Mouse (Mus musculus): Measurements from ENCODE around the gene Gcgr. TPM values are rescaled to one million over a fixed set of nuclear protein-coding genes. Genes with fewer than 3 reads are reported as not detected.
A peak's percentile ranks its signal among the peaks of the same experiment; 100 is the strongest.
"Not testable (repeated sequence)": the region's sequence is repeated elsewhere in the genome, so short reads cannot be mapped to it uniquely, and the experiment has no call there.

Gene Gcgr
- polyA plus RNA-seq, 1 experiment from 2014 or later: 20.7 TPM

- Histone ChIP-seq H3K4me3 (ENCODE audit: low read depth, low read length) (peak overlapping the region; percentile 88), H3K9ac (ENCODE audit: low read depth, low read length) (peak overlapping the region; percentile 87), H3K4me2 (ENCODE audit: low read depth, low read length) (peak overlapping the region; percentile 96), H3K27ac (ENCODE audit: low read length) (peak overlapping the region; percentile 86), H3K27me3 (ENCODE audit: control insufficient read depth, insufficient read depth, low read depth, low read length) (no peaks in the 10 kb centered on the region), H3K4me1 (ENCODE audit: control insufficient read depth, low read depth, low read length) (peaks cover 42% of the 10 kb centered on the region), H3K36me3 (ENCODE audit: control insufficient read depth, insufficient read depth) (peaks cover 32% of the 10 kb centered on the region), H3K9me3 (replicated peaks; ENCODE audit: control insufficient read depth, low read length) (no peaks in the 10 kb centered on the region)
- ATAC-seq (ENCODE audit: low read depth): peak; percentile 70
- WGBS (ENCODE audit: insufficient replicate concordance): under 1% methylated on average over 41 of the region's 44 CpGs
Measured at GRCm38 (mm10) chr11:120580871-120581331, 50.4 kb downstream of the Gcgr start.

- Histone ChIP-seq H3K4me3 (ENCODE audit: low read depth, low read length) (peak within 1 kb of the TSS; percentile 88), H3K4me1 (ENCODE audit: control insufficient read depth, low read depth, low read length) (peaks cover 39% of the 10 kb centered on the region), H3K36me3 (ENCODE audit: control insufficient read depth, insufficient read depth) (peaks cover 37% of the 10 kb centered on the region), H3K27me3 (ENCODE audit: control insufficient read depth, insufficient read depth, low read depth, low read length) (no peaks in the 10 kb centered on the region), H3K27ac (ENCODE audit: low read length) (peak within 1 kb of the TSS; percentile 86), H3K9ac (ENCODE audit: low read depth, low read length) (peak within 1 kb of the TSS; percentile 87), H3K4me2 (ENCODE audit: low read depth, low read length) (peak within 1 kb of the TSS; percentile 96), H3K9me3 (replicated peaks; ENCODE audit: control insufficient read depth, low read length) (no peaks in the 10 kb centered on the region)
- WGBS (ENCODE audit: insufficient replicate concordance): 2% methylated on average over 75 of the region's 75 CpGs
- ATAC-seq (ENCODE audit: low read depth): peak; percentile 60
Measured at GRCm38 (mm10) chr11:120581490-120582267, 51.2 kb downstream of the Gcgr start, which contains the start of gene Arhgdia. Gene Arhgdia (minus strand): TSS chr11:120581624.

GRCm38 (mm10) chr11:120582268-120582981 is 51.9 kb downstream of the Gcgr start:
- 58% methylated on average over 8 of the region's 8 CpGs for WGBS (ENCODE audit: insufficient replicate concordance)
- H3K4me1 ChIP-seq (ENCODE audit: control insufficient read depth, low read depth, low read length): peaks cover 39% of the 10 kb centered on the region
- peak overlapping the region; percentile 96 for H3K4me2 ChIP-seq (ENCODE audit: low read depth, low read length)
- no peaks in the 10 kb centered on the region for H3K27me3 ChIP-seq (ENCODE audit: control insufficient read depth, insufficient read depth, low read depth, low read length)
- no peak for ATAC-seq (ENCODE audit: low read depth)
- H3K36me3 ChIP-seq (ENCODE audit: control insufficient read depth, insufficient read depth): peaks cover 44% of the 10 kb centered on the region
- H3K9ac ChIP-seq (ENCODE audit: low read depth, low read length): peak overlapping the region; percentile 87
- no peaks in the 10 kb centered on the region for H3K9me3 ChIP-seq (replicated peaks; ENCODE audit: control insufficient read depth, low read length)
- peak overlapping the region; percentile 86 for H3K27ac ChIP-seq (ENCODE audit: low read length)
- H3K4me3 ChIP-seq (ENCODE audit: low read depth, low read length): peak overlapping the region; percentile 88

GRCm38 (mm10) chr11:120582982-120583293 is 52.4 kb downstream of the Gcgr start:
- ATAC-seq (ENCODE audit: low read depth); H3K9me3 ChIP-seq (replicated peaks; ENCODE audit: control insufficient read depth, low read length); H3K9ac ChIP-seq (ENCODE audit: low read depth, low read length); H3K4me2 ChIP-seq (ENCODE audit: low read depth, low read length); H3K4me3 ChIP-seq (ENCODE audit: low read depth, low read length); H3K27me3 ChIP-seq (ENCODE audit: control insufficient read depth, insufficient read depth, low read depth, low read length); H3K27ac ChIP-seq (ENCODE audit: low read length): not testable (repeated sequence)
- peaks cover 48% of the 10 kb centered on the region for H3K36me3 ChIP-seq (ENCODE audit: control insufficient read depth, insufficient read depth)
- peaks cover 39% of the 10 kb centered on the region for H3K4me1 ChIP-seq (ENCODE audit: control insufficient read depth, low read depth, low read length)
- WGBS (ENCODE audit: insufficient replicate concordance): 88% methylated on average over 2 of the region's 2 CpGs

- WGBS (ENCODE audit: insufficient replicate concordance): 84% methylated on average over 1 of the region's 1 CpGs
- Histone ChIP-seq H3K9me3 (replicated peaks; ENCODE audit: control insufficient read depth, low read length) (no peaks in the 10 kb centered on the region), H3K27ac (ENCODE audit: low read length) (no peak overlapping the region), H3K4me3 (ENCODE audit: low read depth, low read length) (no peak overlapping the region), H3K9ac (ENCODE audit: low read depth, low read length) (no peak overlapping the region), H3K36me3 (ENCODE audit: control insufficient read depth, insufficient read depth) (peaks cover 45% of the 10 kb centered on the region), H3K4me2 (ENCODE audit: low read depth, low read length) (no peak overlapping the region), H3K27me3 (ENCODE audit: control insufficient read depth, insufficient read depth, low read depth, low read length) (no peaks in the 10 kb centered on the region), H3K4me1 (ENCODE audit: control insufficient read depth, low read depth, low read length) (peaks cover 32% of the 10 kb centered on the region)
- ATAC-seq (ENCODE audit: low read depth): no peak
Measured at GRCm38 (mm10) chr11:120583937-120584336, 53.4 kb downstream of the Gcgr start.

GRCm38 (mm10) chr11:120588531-120588930 is 58.0 kb downstream of the Gcgr start:
- no peak overlapping the region for H3K9ac ChIP-seq (ENCODE audit: low read depth, low read length)
- H3K4me2 ChIP-seq (ENCODE audit: low read depth, low read length): no peak overlapping the region
- no peaks in the 10 kb centered on the region for H3K9me3 ChIP-seq (replicated peaks; ENCODE audit: control insufficient read depth, low read length)
- no peak for ATAC-seq (ENCODE audit: low read depth)
- H3K27ac ChIP-seq (ENCODE audit: low read length): no peak overlapping the region
- H3K27me3 ChIP-seq (ENCODE audit: control insufficient read depth, insufficient read depth, low read depth, low read length): no peaks in the 10 kb centered on the region
- H3K4me3 ChIP-seq (ENCODE audit: low read depth, low read length): no peak overlapping the region
- H3K4me1 ChIP-seq (ENCODE audit: control insufficient read depth, low read depth, low read length): peaks cover 3% of the 10 kb centered on the region; the same call in 1 of the 2 replicates
- H3K36me3 ChIP-seq (ENCODE audit: control insufficient read depth, insufficient read depth): peaks cover 74% of the 10 kb centered on the region
- WGBS (ENCODE audit: insufficient replicate concordance): 29% methylated on average over 6 of the region's 6 CpGs

Other genes starting within 250 kb of the Gcgr start
- gene Actg1, start 182.2 kb upstream of the Gcgr start, polyA plus RNA-seq (2015; fragmentation: Nextera tagmentation; extraction: Ambion mirVana): 531 and 545 TPM in 2 replicates
- gene Fscn2, start 169.2 kb upstream of the Gcgr start, polyA plus RNA-seq (2015; fragmentation: Nextera tagmentation; extraction: Ambion mirVana): not detected in 2 replicates
- 6.0 and 6.5 TPM in 2 replicates for gene Faap100, start 151.9 kb upstream of the Gcgr start, polyA plus RNA-seq (2015; fragmentation: Nextera tagmentation; extraction: Ambion mirVana)
- 18.5 and 19.0 TPM in 2 replicates for gene Nploc4, start 93.0 kb upstream of the Gcgr start, polyA plus RNA-seq (2015; fragmentation: Nextera tagmentation; extraction: Ambion mirVana)
- not detected in 2 replicates for gene Tspan10, start 88.1 kb upstream of the Gcgr start, polyA plus RNA-seq (2015; fragmentation: Nextera tagmentation; extraction: Ambion mirVana)
- 0.09 and 0.13 TPM in 2 replicates for gene Pde6g, start 77.2 kb upstream of the Gcgr start, polyA plus RNA-seq (2015; fragmentation: Nextera tagmentation; extraction: Ambion mirVana)
- 9.1 and 9.3 TPM in 2 replicates for gene Oxld1, start 72.6 kb upstream of the Gcgr start, polyA plus RNA-seq (2015; fragmentation: Nextera tagmentation; extraction: Ambion mirVana)
- 15.0 and 15.2 TPM in 2 replicates for gene Ccdc137, start 72.6 kb upstream of the Gcgr start, polyA plus RNA-seq (2015; fragmentation: Nextera tagmentation; extraction: Ambion mirVana)
- 12.4 and 12.5 TPM in 2 replicates for gene Arl16, start 63.1 kb upstream of the Gcgr start, polyA plus RNA-seq (2015; fragmentation: Nextera tagmentation; extraction: Ambion mirVana)
- gene Mrpl12, start 46.1 kb upstream of the Gcgr start, polyA plus RNA-seq (2015; fragmentation: Nextera tagmentation; extraction: Ambion mirVana): 81.5 and 83.1 TPM in 2 replicates
- gene Slc25a10, start 38.9 kb upstream of the Gcgr start, polyA plus RNA-seq (2015; fragmentation: Nextera tagmentation; extraction: Ambion mirVana): 37.0 and 38.9 TPM in 2 replicates
- 38.5 and 39.1 TPM in 2 replicates for gene Mcrip1, start 19.0 kb downstream of the Gcgr start, polyA plus RNA-seq (2015; fragmentation: Nextera tagmentation; extraction: Ambion mirVana)
- gene Ppp1r27, start 20.4 kb downstream of the Gcgr start, polyA plus RNA-seq (2015; fragmentation: Nextera tagmentation; extraction: Ambion mirVana): 0.20 and 1.2 TPM in 2 replicates
- gene P4hb, start 42.6 kb downstream of the Gcgr start, polyA plus RNA-seq (2015; fragmentation: Nextera tagmentation; extraction: Ambion mirVana): 793 and 897 TPM in 2 replicates
- gene Arhgdia, start 50.9 kb downstream of the Gcgr start, polyA plus RNA-seq (2015; fragmentation: Nextera tagmentation; extraction: Ambion mirVana): 201 and 205 TPM in 2 replicates
- gene Alyref, start 67.7 kb downstream of the Gcgr start, polyA plus RNA-seq (2015; fragmentation: Nextera tagmentation; extraction: Ambion mirVana): 52.4 and 87.2 TPM in 2 replicates
- gene Anapc11, start 67.7 kb downstream of the Gcgr start, polyA plus RNA-seq (2015; fragmentation: Nextera tagmentation; extraction: Ambion mirVana): 66.8 and 67.8 TPM in 2 replicates
- 16.2 and 16.4 TPM in 2 replicates for gene Npb, start 77.8 kb downstream of the Gcgr start, polyA plus RNA-seq (2015; fragmentation: Nextera tagmentation; extraction: Ambion mirVana)
- 158 and 184 TPM in 2 replicates for gene Pcyt2, start 87.2 kb downstream of the Gcgr start, polyA plus RNA-seq (2015; fragmentation: Nextera tagmentation; extraction: Ambion mirVana)
- gene Sirt7, start 94.5 kb downstream of the Gcgr start, polyA plus RNA-seq (2015; fragmentation: Nextera tagmentation; extraction: Ambion mirVana): 27.3 and 28.0 TPM in 2 replicates
- gene Mafg, start 102.9 kb downstream of the Gcgr start, polyA plus RNA-seq (2015; fragmentation: Nextera tagmentation; extraction: Ambion mirVana): 29.4 and 30.9 TPM in 2 replicates
- gene Pycr1, start 113.1 kb downstream of the Gcgr start, polyA plus RNA-seq (2015; fragmentation: Nextera tagmentation; extraction: Ambion mirVana): 4.8 and 5.1 TPM in 2 replicates
- gene Myadml2, start 117.5 kb downstream of the Gcgr start, polyA plus RNA-seq (2015; fragmentation: Nextera tagmentation; extraction: Ambion mirVana): 0.58 and 0.61 TPM in 2 replicates
- 0.15 and 0.20 TPM in 2 replicates for gene Notum, start 130.5 kb downstream of the Gcgr start, polyA plus RNA-seq (2015; fragmentation: Nextera tagmentation; extraction: Ambion mirVana)
- 44.6 and 44.7 TPM in 2 replicates for gene Aspscr1, start 142.3 kb downstream of the Gcgr start, polyA plus RNA-seq (2015; fragmentation: Nextera tagmentation; extraction: Ambion mirVana)
- 78.1 and 87.1 TPM in 2 replicates for gene Cenpx, start 183.0 kb downstream of the Gcgr start, polyA plus RNA-seq (2015; fragmentation: Nextera tagmentation; extraction: Ambion mirVana)
- gene Lrrc45, start 183.2 kb downstream of the Gcgr start, polyA plus RNA-seq (2015; fragmentation: Nextera tagmentation; extraction: Ambion mirVana): 9.0 and 9.7 TPM in 2 replicates
- gene Rac3, start 190.8 kb downstream of the Gcgr start, polyA plus RNA-seq (2015; fragmentation: Nextera tagmentation; extraction: Ambion mirVana): 0.77 and 0.80 TPM in 2 replicates
- gene Dcxr, start 196.6 kb downstream of the Gcgr start, polyA plus RNA-seq (2015; fragmentation: Nextera tagmentation; extraction: Ambion mirVana): 23.4 and 27.9 TPM in 2 replicates
- gene Cbr2, start 201.4 kb downstream of the Gcgr start, polyA plus RNA-seq (2015; fragmentation: Nextera tagmentation; extraction: Ambion mirVana): 0.31 TPM in 1 of 2 replicates, not detected in the other
- 1.5 and 1.6 TPM in 2 replicates for gene Hmga1b, start 232.1 kb downstream of the Gcgr start, polyA plus RNA-seq (2015; fragmentation: Nextera tagmentation; extraction: Ambion mirVana)